Mouse (Mus musculus) heart, postnatal 0 days (tissue): ENCODE measurements around the gene Rfx1.

Experiments
- CTCF ChIP-seq: IDR thresholded peaks from 2 replicates; pipeline ENCODE4 v1.5.1; 2016; ENCODE audit warnings: antibody characterized with exemption, control low read depth, low read depth
- EP300 ChIP-seq: IDR thresholded peaks from 2 replicates; pipeline ENCODE4 v1.6.1; 2016; ENCODE audit warnings: antibody characterized with exemption, low read depth

- TF ChIP-seq CTCF (no peak), EP300 (no peak)
Observed at GRCm38 (mm10) chr8:84076412-84076811, 9.8 kb downstream of the Rfx1 start.
